Mouse (Mus musculus): ENCODE data around the gene H2-Q7. TPM values are rescaled to one million over a fixed set of nuclear protein-coding genes. Genes with fewer than 3 reads are reported as not detected.

H2-Q7 gene
- polyA plus RNA-seq (2017; shearing (Covaris generic)): 1,681 TPM

DNA sequence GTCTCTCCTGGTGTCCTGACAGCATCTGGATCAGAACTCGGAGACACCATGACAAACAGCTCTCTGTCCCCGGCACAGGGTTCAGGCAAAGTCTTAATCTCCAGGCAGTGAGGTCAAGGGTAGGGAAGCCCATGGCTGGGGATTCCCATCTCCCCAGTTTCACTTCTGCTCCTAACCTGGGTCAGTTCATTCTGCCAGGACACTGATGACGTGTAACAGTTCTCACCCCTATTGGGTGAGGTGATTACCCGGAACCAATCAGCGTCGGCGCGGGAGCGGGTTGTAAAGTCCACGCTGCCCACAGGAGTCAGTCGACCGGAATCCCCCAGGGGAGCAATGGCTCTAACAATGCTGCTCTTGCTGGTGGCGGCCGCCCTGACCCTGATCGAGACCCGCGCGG, at the start of gene H2-Q7:
TSS of gene H2-Q7 (plus strand) at position 271 of the 400 bp plus-strand sequence.

DNA sequence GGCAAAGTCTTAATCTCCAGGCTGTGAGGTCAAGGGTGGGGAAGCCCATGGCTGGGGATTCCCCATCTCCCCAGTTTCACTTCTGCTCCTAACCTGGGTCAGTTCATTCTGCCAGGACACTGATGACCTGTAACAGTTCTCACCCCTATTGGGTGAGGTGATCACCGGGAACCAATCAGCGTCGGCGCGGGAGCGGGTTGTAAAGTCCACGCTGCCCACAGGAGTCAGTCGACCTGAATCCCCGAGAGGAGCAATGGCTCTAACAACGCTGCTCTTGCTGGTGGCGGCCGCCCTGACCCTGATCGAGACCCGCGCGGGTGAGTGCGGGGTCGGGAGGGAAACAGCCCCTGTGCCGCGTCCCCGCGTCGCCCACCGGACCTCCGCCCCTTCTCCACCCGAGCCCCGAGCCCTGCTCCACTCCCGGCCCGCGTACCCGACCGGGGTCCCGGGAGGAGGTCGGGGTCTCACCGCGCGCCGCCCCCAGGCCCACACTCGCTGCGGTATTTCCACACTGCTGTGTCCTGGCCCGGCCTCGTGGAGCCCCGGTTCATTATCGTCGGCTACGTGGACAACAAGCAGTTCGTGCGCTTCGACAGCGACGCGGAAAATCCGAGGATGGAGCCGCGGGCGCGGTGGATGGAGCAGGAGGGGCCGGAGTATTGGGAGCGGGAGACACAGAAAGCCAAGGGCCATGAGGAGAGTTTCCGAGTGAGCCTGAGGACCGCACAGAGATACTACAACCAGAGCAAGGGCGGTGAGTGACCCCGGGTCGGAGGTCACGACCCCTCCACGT, 14.1 kb upstream of the H2-Q7 start, which contains the start of gene H2-Q6:
TSS of gene H2-Q6 (plus strand) at position 227 of the 793 bp plus-strand sequence.

DNA sequence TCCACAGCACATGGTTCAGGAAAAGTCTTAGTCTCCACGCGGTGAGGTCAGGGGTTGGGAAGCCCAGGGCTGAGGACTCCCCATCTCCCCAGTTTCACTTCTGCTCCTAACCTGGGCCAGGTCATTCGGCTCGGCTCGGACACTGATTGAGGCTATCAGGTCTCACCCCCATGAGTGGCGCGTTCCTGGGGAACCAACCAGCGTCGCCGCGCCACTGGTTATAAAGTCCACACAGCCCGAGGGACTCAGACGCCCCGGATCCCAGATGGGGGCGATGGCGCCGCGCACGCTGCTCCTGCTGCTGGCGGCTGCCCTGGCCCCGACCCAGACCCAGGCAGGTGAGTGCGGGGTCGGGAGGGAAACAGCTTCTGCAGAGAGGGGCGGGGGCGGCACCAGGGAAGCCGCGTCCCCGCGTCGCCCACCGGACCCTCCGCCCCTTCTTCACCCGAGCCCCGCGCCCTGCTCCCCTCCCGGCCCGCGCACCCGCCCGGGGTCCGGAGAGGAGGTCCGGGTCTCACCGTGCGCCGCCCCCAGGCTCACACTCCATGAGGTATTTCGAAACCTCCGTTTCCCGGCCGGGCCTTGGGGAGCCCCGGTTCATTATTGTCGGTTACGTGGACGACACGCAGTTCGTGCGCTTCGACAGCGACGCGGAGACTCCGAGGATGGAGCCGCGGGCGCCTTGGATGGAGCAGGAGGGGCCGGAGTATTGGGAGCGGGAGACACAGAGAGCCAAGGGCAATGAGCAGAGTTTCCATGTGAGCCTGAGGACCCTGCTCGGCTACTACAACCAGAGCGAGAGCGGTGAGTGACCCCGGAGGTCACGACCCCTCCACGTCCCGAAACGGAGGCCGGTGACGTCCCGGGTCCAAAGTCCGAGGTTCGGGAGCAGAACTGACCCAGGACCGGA, 31.1 kb downstream of the H2-Q7 start, which contains the start of gene H2-Q10:
TSS of gene H2-Q10 (plus strand) at position 248 of the 910 bp plus-strand sequence.

Other genes with a start within 250 kb of the H2-Q7 start
- gene Ltb, start 244.7 kb upstream of the H2-Q7 start, polyA plus RNA-seq (2017; shearing (Covaris generic)): 754 TPM
- 4.2 TPM for gene Tnf, start 237.1 kb upstream of the H2-Q7 start, polyA plus RNA-seq (2017; shearing (Covaris generic))
- gene Lta, start 233.8 kb upstream of the H2-Q7 start, polyA plus RNA-seq (2017; shearing (Covaris generic)): 24.6 TPM
- gene Gm16181, start 218.3 kb upstream of the H2-Q7 start, polyA plus RNA-seq (2017; shearing (Covaris generic)): not detected
- gene Atp6v1g2, start 205.5 kb upstream of the H2-Q7 start, polyA plus RNA-seq (2017; shearing (Covaris generic)): 1.4 TPM
- 16.0 TPM for gene Nfkbil1, start 203.4 kb upstream of the H2-Q7 start, polyA plus RNA-seq (2017; shearing (Covaris generic))
- gene Ddx39b, start 197.4 kb upstream of the H2-Q7 start, polyA plus RNA-seq (2017; shearing (Covaris generic)): 192 TPM
- gene H2-D1, start 176.4 kb upstream of the H2-Q7 start, polyA plus RNA-seq (2017; shearing (Covaris generic)): 5,786 TPM
- gene H2-Q1, start 118.8 kb upstream of the H2-Q7 start, polyA plus RNA-seq (2017; shearing (Covaris generic)): not detected
- 7.0 TPM for gene H2-Q2, start 96.9 kb upstream of the H2-Q7 start, polyA plus RNA-seq (2017; shearing (Covaris generic))
- gene H2-Q4, start 59.5 kb upstream of the H2-Q7 start, polyA plus RNA-seq (2017; shearing (Covaris generic)): 50.9 TPM
- 505 TPM for gene H2-Q6, start 14.3 kb upstream of the H2-Q7 start, polyA plus RNA-seq (2017; shearing (Covaris generic))
- 24.6 TPM for gene H2-Q10, start 30.9 kb downstream of the H2-Q7 start, polyA plus RNA-seq (2017; shearing (Covaris generic))
- not detected for gene Pou5f1, start 66.9 kb downstream of the H2-Q7 start, polyA plus RNA-seq (2017; shearing (Covaris generic))
- gene Tcf19, start 77.7 kb downstream of the H2-Q7 start, polyA plus RNA-seq (2017; shearing (Covaris generic)): 8.0 TPM
- 2.9 TPM for gene Cchcr1, start 77.9 kb downstream of the H2-Q7 start, polyA plus RNA-seq (2017; shearing (Covaris generic))
- gene Psors1c2, start 94.0 kb downstream of the H2-Q7 start, polyA plus RNA-seq (2017; shearing (Covaris generic)): not detected
- gene Cdsn, start 113.0 kb downstream of the H2-Q7 start, polyA plus RNA-seq (2017; shearing (Covaris generic)): not detected
- gene 2300002M23Rik, start 128.3 kb downstream of the H2-Q7 start, polyA plus RNA-seq (2017; shearing (Covaris generic)): not detected
- gene Sfta2, start 162.4 kb downstream of the H2-Q7 start, polyA plus RNA-seq (2017; shearing (Covaris generic)): not detected
- gene Gm9573, start 187.5 kb downstream of the H2-Q7 start, polyA plus RNA-seq (2017; shearing (Covaris generic)): not detected
- gene Mucl3, start 204.5 kb downstream of the H2-Q7 start, polyA plus RNA-seq (2017; shearing (Covaris generic)): not detected
- gene Vars2, start 228.4 kb downstream of the H2-Q7 start, polyA plus RNA-seq (2017; shearing (Covaris generic)): 26.4 TPM
- 16.5 TPM for gene Gtf2h4, start 234.6 kb downstream of the H2-Q7 start, polyA plus RNA-seq (2017; shearing (Covaris generic))